Mouse (Mus musculus): ENCODE measurements around the gene Ptges3. TPM values are rescaled to one million over a fixed set of nuclear protein-coding genes. Genes with fewer than 3 reads are reported as not detected.

Gene Ptges3
- polyA plus RNA-seq (2015; fragmentation: Nextera tagmentation; extraction: Ambion mirVana): 448 and 456 TPM in 2 replicates

- peaks cover 2% of the 10 kb centered on the region for H3K36me3 ChIP-seq
- ATAC-seq (ENCODE audit: low read depth): peak; percentile 94
- H3K27me3 ChIP-seq: no peaks in the 10 kb centered on the region
- peak within 1 kb of the TSS; percentile 99 for H3K27ac ChIP-seq (replicated peaks)
- H3K9ac ChIP-seq: peak within 1 kb of the TSS; percentile 95
- peaks cover 34% of the 10 kb centered on the region for H3K4me1 ChIP-seq (replicated peaks)
- H3K9me3 ChIP-seq: no peaks in the 10 kb centered on the region
- whole genome bisulfite sequencing: under 1% methylated on average over 72 of the region's 72 CpGs
- H3K4me3 ChIP-seq: peak within 1 kb of the TSS; percentile 96
- H3K4me2 ChIP-seq: peak within 1 kb of the TSS; percentile 91
Measured at GRCm38 (mm10) chr10:128058601-128059151, at the start of gene Ptges3. Ptges3 (plus strand) TSS chr10:128058954.

GRCm38 (mm10) chr10:128009735-128010134 lies 49.0 kb upstream of the Ptges3 start:
- Histone ChIP-seq H3K27me3 (no peaks in the 10 kb centered on the region), H3K4me3 (no peak overlapping the region), H3K4me2 (no peak overlapping the region), H3K9ac (no peak overlapping the region), H3K27ac (replicated peaks) (no peak overlapping the region), H3K4me1 (replicated peaks) (no peaks in the 10 kb centered on the region), H3K9me3 (no peaks in the 10 kb centered on the region), H3K36me3 (no peaks in the 10 kb centered on the region)
- WGBS: 81% methylated on average over 5 of the region's 5 CpGs
- ATAC-seq (ENCODE audit: low read depth): no peak

- Histone ChIP-seq H3K9me3 (no peaks in the 10 kb centered on the region), H3K9ac (peak within 1 kb of the TSS; percentile 77), H3K36me3 (peaks cover 12% of the 10 kb centered on the region; the same call in 1 of the 2 replicates), H3K27me3 (no peaks in the 10 kb centered on the region), H3K27ac (replicated peaks) (peak within 1 kb of the TSS; percentile 59), H3K4me2 (peak within 1 kb of the TSS; percentile 76), H3K4me3 (peak within 1 kb of the TSS; percentile 67), H3K4me1 (replicated peaks) (peaks cover 7% of the 10 kb centered on the region)
- 5% methylated on average over 31 of the region's 31 CpGs for WGBS
- peak; percentile 95 for ATAC-seq (ENCODE audit: low read depth)
Measured at GRCm38 (mm10) chr10:128015068-128015934, 43.5 kb upstream of the Ptges3 start, which contains the start of gene Prim1. Prim1 (plus strand) TSS chr10:128015168.

- H3K4me1 ChIP-seq (replicated peaks): no peaks in the 10 kb centered on the region
- WGBS: 96% methylated on average over 5 of the region's 5 CpGs
- H3K4me3 ChIP-seq: no peak overlapping the region
- no peak for ATAC-seq (ENCODE audit: low read depth)
- no peak overlapping the region for H3K27ac ChIP-seq (replicated peaks)
- no peaks in the 10 kb centered on the region for H3K27me3 ChIP-seq
- peaks cover 63% of the 10 kb centered on the region for H3K36me3 ChIP-seq
- H3K9me3 ChIP-seq: no peaks in the 10 kb centered on the region
- no peak overlapping the region for H3K4me2 ChIP-seq
- H3K9ac ChIP-seq: no peak overlapping the region
Measured at GRCm38 (mm10) chr10:128022196-128022595, 36.6 kb upstream of the Ptges3 start.

GRCm38 (mm10) chr10:128023496-128023895 lies 35.3 kb upstream of the Ptges3 start:
- Histone ChIP-seq H3K4me3 (no peak overlapping the region), H3K4me2 (no peak overlapping the region), H3K4me1 (replicated peaks) (no peaks in the 10 kb centered on the region), H3K27ac (replicated peaks) (no peak overlapping the region), H3K9me3 (no peaks in the 10 kb centered on the region), H3K36me3 (peaks cover 64% of the 10 kb centered on the region), H3K27me3 (no peaks in the 10 kb centered on the region), H3K9ac (no peak overlapping the region)
- 95% methylated on average over 10 of the region's 10 CpGs for WGBS
- ATAC-seq (ENCODE audit: low read depth): no peak

GRCm38 (mm10) chr10:128029931-128030330 lies 28.8 kb upstream of the Ptges3 start:
- no peaks in the 10 kb centered on the region for H3K9me3 ChIP-seq
- peaks cover 42% of the 10 kb centered on the region for H3K36me3 ChIP-seq
- peaks cover 5% of the 10 kb centered on the region for H3K4me1 ChIP-seq (replicated peaks)
- H3K9ac ChIP-seq: no peak overlapping the region
- no peak overlapping the region for H3K4me2 ChIP-seq
- no peaks in the 10 kb centered on the region for H3K27me3 ChIP-seq
- 94% methylated on average over 7 of the region's 7 CpGs for WGBS
- no peak overlapping the region for H3K27ac ChIP-seq (replicated peaks)
- no peak overlapping the region for H3K4me3 ChIP-seq
- ATAC-seq (ENCODE audit: low read depth): no peak

- Histone ChIP-seq H3K27ac (replicated peaks) (no peak overlapping the region), H3K27me3 (no peaks in the 10 kb centered on the region), H3K4me1 (replicated peaks) (peaks cover 6% of the 10 kb centered on the region), H3K4me2 (no peak overlapping the region), H3K9ac (no peak overlapping the region), H3K36me3 (peaks cover 35% of the 10 kb centered on the region), H3K9me3 (no peaks in the 10 kb centered on the region), H3K4me3 (no peak overlapping the region)
- no peak for ATAC-seq (ENCODE audit: low read depth)
- 79% methylated on average over 2 of the region's 2 CpGs for WGBS
Measured at GRCm38 (mm10) chr10:128030860-128031259, 27.9 kb upstream of the Ptges3 start.

GRCm38 (mm10) chr10:128036746-128037425 lies 21.9 kb upstream of the Ptges3 start:
- Histone ChIP-seq H3K27me3 (no peaks in the 10 kb centered on the region), H3K9ac (peak overlapping the region; percentile 97), H3K4me2 (peak overlapping the region; percentile 94), H3K9me3 (no peaks in the 10 kb centered on the region), H3K4me1 (replicated peaks) (peaks cover 48% of the 10 kb centered on the region), H3K36me3 (peaks cover 36% of the 10 kb centered on the region), H3K4me3 (peak overlapping the region; percentile 92), H3K27ac (replicated peaks) (peak overlapping the region; percentile 93)
- ATAC-seq (ENCODE audit: low read depth): no peak
- 3% methylated on average over 10 of the region's 10 CpGs for WGBS

GRCm38 (mm10) chr10:128037921-128038320 lies 20.8 kb upstream of the Ptges3 start:
- Histone ChIP-seq H3K4me2 (peak overlapping the region; percentile 94), H3K4me1 (replicated peaks) (peaks cover 48% of the 10 kb centered on the region), H3K9ac (0 out of 2 replicates have a peak overlapping the region, but pooled peaks have one; percentile 38), H3K4me3 (no peak overlapping the region), H3K27me3 (no peaks in the 10 kb centered on the region), H3K9me3 (no peaks in the 10 kb centered on the region), H3K36me3 (peaks cover 41% of the 10 kb centered on the region), H3K27ac (replicated peaks) (no peak overlapping the region)
- 74% methylated on average over 3 of the region's 3 CpGs for WGBS
- no peak for ATAC-seq (ENCODE audit: low read depth)

GRCm38 (mm10) chr10:128039167-128039566 lies 19.6 kb upstream of the Ptges3 start:
- no peak overlapping the region for H3K4me3 ChIP-seq
- WGBS: 59% methylated on average over 5 of the region's 5 CpGs
- H3K4me2 ChIP-seq: no peak overlapping the region
- 0 out of 2 replicates have a peak overlapping the region, but pooled peaks have one; percentile 17 for H3K9ac ChIP-seq
- no peak overlapping the region for H3K27ac ChIP-seq (replicated peaks)
- H3K36me3 ChIP-seq: peaks cover 53% of the 10 kb centered on the region
- no peak for ATAC-seq (ENCODE audit: low read depth)
- peaks cover 54% of the 10 kb centered on the region for H3K4me1 ChIP-seq (replicated peaks)
- no peaks in the 10 kb centered on the region for H3K27me3 ChIP-seq
- H3K9me3 ChIP-seq: no peaks in the 10 kb centered on the region

GRCm38 (mm10) chr10:128039858-128040257 lies 18.9 kb upstream of the Ptges3 start:
- H3K27me3 ChIP-seq: no peaks in the 10 kb centered on the region
- H3K4me1 ChIP-seq (replicated peaks): peaks cover 56% of the 10 kb centered on the region
- no peak overlapping the region for H3K4me3 ChIP-seq
- H3K27ac ChIP-seq (replicated peaks): no peak overlapping the region
- no peak for ATAC-seq (ENCODE audit: low read depth)
- peak overlapping the region; percentile 1; the same call in 1 of the 2 replicates for H3K9ac ChIP-seq
- H3K9me3 ChIP-seq: no peaks in the 10 kb centered on the region
- WGBS: 74% methylated on average over 3 of the region's 3 CpGs
- peaks cover 60% of the 10 kb centered on the region for H3K36me3 ChIP-seq
- H3K4me2 ChIP-seq: no peak overlapping the region

GRCm38 (mm10) chr10:128040293-128040692 lies 18.5 kb upstream of the Ptges3 start:
- no peak for ATAC-seq (ENCODE audit: low read depth)
- H3K36me3 ChIP-seq: peaks cover 64% of the 10 kb centered on the region
- H3K4me2 ChIP-seq: no peak overlapping the region
- WGBS: 94% methylated on average over 5 of the region's 5 CpGs
- no peak overlapping the region for H3K27ac ChIP-seq (replicated peaks)
- peaks cover 58% of the 10 kb centered on the region for H3K4me1 ChIP-seq (replicated peaks)
- H3K4me3 ChIP-seq: no peak overlapping the region
- no peaks in the 10 kb centered on the region for H3K9me3 ChIP-seq
- no peak overlapping the region for H3K9ac ChIP-seq
- H3K27me3 ChIP-seq: no peaks in the 10 kb centered on the region
